Mouse (Mus musculus) right cerebral cortex, postnatal 4 days (tissue): Measurements from ENCODE around the gene Mypn.
A peak's percentile ranks its signal among the peaks of the same experiment; 100 is the strongest.

Experiments used
- DNase-seq: peaks from one replicate; pipeline ENCODE4 v3.0.0-alpha.2; 2022

Mypn gene

DNA sequence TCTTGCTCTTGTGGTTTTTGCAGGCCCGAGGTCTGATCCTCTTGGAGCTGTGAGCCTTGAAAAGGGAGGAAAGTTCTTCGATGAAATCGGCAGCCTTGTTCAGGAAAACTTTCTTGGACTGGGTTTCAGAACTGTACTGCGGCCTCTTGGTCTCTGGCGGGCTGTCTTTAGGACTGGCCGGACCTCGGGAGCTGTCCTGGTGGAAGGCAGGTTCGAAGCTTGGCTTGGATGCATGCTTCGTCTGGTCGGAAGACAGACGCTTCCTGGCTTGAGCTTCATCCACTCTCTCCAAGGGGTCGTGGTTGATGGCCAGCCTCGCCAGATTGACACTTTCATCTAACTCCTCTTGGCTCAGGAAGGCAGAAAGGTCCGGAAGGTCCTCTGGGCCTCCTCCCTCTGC lies 11.0 kb downstream of the Mypn start:
- DNase-seq, result no peak

DNA sequence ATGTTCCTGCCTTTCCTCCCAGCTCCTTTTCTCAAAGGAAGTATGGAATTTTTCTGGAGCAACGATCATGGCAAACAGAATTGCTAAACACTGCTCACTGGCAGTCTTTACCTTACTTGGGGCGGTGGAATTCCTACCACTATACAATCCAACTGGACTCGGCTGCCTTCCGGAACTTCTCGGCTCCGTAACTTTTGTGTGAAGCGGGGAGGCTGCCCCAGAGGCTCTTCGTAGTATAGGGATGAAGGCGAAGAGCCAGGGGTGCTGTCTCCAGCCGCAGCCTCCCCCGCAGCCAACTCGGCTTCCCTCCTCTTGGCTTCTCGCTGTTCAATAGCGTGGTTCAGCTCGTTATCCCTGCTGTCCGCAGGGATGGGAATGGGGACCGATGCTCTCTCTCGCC lies 11.5 kb downstream of the Mypn start:
- no peak for DNase-seq

DNA sequence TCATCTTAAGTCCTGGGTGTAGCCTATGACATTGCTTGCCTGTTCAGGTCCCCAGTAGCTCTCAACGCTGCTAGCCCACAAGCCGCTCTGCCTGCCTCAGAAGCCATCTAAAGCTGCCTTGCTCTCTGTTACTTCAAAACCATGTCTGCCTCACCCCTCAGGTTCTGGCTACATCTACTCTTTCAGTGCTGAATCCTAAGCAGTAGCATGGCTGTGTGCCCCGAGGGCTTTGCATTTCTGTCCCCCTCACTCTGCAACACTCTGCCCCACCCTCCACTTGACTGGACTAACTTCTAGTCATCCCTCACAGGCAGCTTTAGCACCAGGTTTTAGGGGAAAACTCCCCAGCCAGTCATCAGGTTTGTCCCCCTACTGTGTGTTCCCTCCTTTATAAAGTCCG lies 19.3 kb downstream of the Mypn start:
- DNase-seq, result no peak

DNA sequence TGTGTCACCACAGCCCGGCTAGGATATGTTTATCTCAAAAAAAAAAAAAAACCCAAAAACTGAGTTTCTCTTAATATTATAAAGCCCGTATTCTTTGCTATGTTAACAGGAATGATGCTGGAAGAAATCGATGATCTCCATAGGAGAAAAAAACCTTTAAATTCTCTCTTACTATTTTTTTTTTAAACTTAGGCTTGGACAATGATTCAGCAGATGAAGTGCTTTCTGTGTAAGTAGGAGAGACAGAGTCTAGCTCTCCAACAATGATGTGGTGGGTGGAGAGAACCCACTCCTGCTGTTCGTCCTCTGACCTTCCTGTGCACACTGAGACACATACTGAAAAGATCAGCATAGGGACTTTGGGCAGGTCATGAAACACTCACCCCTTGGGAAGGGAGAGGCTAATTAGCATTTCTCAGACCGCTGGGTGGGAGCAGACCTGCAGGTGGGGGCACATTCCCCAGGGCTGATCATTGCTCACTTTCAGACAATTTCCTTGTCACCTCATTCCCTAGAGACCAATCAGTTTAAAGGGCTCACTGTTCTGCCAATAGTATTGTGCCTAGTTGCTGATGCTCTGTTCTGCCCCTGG lies 21.5 kb downstream of the Mypn start:
- no peak for DNase-seq

DNA sequence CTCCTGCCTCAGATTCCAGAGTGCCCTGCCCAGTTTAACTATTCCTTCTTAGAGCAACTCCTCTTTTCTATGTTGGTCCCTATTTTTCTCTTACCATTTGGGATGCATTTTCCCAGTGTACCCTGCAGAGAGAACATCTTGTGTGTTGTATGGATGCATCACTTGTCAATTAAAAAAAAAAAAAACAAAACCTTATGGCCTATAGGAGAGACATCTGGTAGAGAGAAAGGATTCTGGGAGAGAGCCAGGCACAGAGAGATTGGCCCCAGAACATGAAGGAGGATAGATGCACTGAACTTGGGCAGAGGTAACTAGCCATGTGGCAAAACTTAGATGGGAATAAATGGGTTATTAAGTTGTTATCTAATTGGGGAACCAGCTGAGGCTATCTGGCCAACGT lies 22.6 kb downstream of the Mypn start:
- no peak for DNase-seq

DNA sequence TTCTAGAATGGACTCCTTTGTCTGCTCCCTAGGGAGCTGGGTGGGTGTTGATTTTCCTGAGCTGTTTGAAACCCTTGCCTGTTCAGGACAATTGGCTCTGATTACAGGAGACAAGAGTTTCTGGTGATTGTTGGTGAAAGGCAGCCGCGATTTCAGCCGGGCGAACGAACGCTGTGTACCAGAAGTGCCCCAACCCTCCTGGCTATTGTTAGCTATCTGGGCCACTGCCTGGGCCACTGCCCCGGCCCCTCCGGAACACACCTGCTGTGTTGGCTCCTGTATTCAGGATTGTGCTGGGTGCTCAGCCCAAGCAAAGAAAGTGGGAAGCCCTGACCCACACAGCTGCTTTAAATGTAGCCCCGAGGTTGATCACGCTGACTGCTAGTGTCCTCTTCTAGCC lies 24.2 kb downstream of the Mypn start:
- DNase-seq, result no peak

DNA sequence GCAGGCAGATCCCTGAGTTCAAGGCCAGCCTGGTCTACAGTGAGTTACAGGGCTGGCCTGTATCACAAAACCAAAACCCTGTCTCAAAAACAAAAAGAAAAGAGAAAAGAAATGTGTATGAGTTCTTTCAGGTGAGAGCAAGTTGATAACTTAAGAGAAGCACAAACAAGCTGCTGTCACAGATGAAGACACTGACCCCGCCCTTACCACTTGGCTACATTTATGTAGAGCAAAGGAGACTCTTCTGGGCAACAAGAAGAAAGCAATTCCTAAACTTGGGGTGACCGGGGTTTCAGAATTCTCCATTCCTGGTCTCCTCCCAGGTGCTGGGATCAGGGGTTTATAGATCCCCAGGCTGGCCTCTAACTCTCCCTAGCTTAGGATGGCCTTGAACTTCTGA lies 25.4 kb downstream of the Mypn start:
- no peak for DNase-seq

DNA sequence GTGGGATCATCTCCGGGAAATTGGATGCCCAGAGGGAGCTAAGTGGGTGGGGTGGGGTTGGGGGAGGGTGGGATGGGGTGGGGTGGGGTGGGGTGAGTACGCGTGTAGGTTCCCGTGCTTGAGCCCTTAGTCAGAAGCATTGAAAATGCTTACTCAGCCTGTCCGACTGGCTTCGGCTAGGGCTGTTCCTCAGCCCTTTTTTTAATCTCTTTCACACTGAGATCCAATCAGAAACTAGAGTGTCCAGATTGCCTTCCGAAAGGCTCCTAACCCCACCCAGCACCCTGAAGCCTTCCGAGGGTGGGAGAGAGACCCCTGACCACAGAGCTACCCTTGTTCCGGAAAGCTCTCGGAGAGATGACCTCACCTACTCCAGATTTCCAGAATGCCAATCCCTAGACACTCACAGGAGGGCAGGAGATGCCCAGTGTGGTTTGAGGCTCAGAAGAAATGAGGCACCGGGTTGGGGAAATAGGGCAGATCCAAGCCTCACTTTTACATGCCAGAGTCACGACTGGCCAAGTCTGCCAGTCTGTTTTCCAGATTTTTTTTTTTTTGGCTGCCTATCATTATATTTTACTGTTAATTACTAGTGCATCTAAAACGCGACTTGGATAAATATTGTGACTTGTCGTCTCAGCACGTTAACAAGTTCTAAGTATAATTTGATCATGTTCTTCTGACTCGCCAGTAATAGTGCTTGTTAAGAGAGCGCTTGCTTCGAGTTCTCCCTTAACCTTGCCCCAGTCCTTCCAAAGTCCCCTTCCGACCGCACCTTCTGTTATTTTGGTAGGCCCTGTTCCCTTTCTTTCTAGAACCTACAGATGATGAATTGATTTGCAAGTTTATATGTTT lies 26.2 kb downstream of the Mypn start:
- no peak for DNase-seq

DNA sequence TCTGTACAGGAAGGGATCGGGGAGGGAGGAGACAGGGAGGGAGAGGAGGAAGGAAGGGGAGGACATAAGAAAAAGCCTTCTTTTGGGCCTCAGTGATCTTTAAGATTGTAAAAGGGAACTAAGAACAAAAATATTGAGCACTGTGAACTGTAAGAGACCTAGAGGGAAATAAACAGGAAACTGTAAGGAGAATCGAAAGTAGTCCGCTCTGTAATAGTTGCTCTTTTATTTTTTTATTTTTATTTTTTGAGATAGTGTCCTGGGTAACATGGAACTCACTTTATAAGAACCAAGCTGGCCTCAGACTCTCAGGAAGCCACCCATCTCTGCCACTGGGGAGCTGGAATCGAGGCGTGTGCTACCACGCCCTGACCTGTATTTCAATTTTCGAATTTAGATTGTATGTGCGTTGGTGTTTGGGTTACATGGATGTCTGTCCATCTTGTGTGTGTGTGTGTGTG lies 27.3 kb downstream of the Mypn start:
- no peak for DNase-seq

DNA sequence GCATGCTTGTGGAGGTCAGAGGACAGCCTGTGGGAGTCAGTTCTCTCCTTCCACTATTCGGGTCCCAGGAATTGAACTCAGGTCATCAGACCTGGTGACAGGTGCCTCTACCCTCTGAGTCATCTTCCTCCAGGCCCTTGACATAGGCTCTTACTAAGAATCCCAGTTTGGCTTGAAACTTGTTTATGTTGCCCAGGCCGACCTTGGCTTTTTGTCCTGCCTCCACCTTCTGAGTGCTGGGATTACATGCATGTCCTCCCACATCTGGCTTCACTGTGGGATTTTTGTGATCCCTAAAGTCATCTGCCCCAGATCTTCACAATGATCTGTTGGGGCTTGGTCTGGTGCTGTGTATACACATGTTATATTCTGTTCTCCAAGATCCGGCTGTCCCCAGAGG lies 31.7 kb downstream of the Mypn start:
- DNase-seq, result no peak

DNA sequence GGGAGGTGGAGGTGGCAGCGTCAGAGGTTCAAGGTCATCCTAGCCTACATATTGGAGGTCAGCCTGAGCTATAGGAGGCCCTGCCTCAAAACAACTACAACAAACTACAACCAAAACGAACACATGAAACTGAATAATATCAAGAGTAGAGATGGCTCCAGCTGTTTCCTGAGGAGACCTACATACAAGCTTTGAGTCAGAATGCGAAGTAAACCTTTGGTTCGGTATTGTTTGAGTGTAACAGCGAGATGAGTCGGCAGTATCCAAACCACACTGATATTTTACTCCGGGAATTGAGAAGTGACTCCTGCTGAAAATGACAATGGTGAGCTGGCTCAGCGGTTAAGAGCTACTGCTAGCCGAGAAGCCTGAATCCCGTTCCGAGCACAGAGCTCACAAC lies 34.2 kb downstream of the Mypn start:
- DNase-seq, result no peak

DNA sequence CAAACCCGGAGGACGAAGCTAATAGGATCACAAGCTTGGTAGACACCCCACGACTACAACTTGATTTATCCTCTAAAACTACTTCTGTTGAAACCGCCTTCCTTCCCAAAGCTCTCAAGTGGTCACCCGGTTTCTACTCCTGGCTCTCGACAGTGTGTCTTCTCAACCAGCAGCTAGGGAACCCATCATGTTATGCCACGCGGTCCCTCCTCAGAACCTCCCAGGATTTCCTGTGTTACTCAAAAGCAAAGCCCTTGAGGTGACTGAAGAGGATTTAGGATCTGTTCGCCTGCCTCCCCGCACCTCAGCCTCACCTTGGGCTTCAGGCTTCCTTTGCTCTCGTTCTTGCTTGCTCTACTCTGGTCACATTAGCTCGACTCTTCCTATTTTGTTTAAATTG lies 35.6 kb downstream of the Mypn start:
- DNase-seq, result no peak

DNA sequence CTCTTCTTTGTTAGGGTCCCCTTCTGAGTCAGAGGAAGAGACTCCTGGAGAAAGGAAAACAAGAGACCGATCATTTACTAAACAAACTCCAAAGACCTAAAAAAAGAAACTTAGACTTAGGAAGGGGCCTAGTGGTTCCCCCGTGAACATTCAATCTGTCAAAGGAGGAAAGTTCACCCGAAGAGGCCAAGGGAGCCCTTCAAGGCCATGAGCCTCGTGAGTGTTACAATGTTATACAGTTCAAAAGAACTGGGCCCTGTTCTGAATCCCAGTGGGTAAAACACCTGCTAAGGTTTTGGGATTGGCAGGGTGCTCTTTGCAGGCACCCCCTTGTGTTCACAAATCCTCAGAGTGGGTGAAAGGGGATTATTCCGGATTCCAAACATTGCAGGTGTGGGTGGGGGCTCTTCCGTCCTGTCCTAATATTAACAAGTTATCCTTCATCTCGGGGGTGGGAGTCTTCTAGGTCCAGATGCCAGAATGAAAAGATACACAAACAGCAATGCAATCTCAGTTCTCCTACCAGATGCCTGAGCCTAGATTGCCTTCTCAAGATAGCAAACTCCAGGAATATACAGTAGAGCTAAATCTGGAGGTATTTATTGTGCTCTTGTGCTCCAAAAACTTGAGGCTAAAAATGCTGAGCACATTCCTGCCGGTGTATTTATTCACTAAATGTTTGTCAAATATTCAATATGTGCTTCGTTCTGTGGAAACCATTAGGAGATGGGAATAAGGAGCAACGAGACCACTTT lies 36.3 kb downstream of the Mypn start:
- DNase-seq, result no peak

DNA sequence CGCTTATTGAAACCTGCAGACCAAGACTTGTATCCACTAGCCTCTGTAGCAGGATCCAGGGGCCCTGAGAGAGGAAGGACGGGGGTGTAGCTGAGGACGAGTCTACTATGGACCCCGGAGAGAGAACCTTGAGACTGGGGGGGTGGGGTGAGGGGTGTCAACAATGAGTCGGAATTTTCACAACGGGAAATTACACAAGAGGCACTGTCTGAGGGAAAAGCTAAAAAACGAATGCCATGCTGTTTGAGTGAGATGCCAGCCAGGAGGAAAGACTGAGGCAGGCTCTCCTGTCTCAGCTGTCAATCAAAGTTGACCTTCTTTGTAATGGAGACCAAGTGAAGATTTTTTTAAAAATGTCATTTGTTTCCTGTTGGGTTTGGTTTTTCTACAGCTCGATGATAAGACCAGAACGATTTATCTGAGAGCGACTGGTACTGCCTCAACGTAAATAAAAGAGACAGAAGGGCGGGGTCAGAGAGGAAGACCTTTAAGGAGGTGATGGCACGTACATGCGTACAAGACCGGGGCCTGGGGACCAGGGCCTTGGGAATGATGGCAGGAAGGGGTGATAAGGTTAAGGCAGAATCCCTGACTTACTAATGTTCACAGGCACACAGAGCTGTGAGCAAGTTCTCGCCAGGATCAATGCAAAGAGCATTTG lies 37.9 kb downstream of the Mypn start:
- no peak for DNase-seq

DNA sequence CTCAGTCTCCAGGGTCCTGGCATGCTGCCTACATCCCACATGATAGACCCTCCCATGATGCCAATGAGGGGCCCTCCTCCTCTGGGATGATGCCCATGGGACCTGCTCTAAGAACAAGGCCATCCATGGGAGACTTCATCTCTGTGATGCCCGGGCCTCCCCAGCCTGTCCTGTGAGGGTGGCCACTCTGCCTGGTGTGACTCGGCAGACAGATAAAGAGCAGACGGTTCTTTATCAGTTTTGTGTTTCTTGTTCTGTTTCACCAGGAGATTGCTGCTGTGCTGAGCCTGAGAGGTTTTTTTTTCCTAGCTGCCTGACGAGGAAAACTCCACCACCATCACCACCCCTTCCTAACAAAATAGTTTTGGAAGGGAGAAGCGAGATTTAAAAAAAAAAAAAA lies 42.5 kb downstream of the Mypn start:
- DNase-seq, result no peak

DNA sequence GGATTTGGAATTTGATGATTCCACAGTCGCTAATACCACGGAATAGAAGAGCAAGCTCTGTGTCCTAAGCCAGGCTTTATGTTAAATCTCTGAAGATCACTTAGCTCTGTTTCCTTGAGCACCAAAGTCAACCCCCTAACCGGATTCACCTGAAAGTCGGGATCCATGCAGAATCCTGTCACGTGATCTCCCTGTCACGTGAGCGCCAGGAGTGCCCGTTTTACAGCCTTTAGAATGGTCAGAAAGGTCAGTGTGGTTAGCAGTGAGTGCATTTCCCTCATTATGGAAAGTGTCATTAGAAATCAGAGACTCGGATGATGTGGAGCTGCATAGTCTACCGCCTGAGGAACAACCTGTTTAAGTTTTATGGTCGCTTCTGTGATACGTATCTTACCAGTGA lies 43.1 kb downstream of the Mypn start:
- no peak for DNase-seq

DNA sequence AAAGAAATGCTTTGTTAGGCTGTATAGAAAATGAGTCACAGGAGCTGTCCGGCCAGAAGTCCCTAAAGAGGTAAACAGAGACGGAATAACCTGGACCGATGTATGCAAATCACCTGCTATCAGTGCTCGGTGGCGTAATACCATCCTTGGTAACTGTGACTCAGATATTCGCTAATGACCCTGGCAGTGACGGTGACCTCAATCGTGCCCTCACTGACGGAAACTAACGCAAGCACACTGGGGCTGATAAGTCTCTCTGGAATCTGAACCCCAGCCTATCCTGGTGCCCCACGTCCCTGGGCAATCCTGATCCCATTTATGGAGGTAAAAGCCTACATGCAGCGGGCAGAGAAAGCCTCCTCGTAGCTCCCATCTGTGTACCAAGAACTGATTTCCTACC lies 45.6 kb downstream of the Mypn start:
- no peak for DNase-seq

DNA sequence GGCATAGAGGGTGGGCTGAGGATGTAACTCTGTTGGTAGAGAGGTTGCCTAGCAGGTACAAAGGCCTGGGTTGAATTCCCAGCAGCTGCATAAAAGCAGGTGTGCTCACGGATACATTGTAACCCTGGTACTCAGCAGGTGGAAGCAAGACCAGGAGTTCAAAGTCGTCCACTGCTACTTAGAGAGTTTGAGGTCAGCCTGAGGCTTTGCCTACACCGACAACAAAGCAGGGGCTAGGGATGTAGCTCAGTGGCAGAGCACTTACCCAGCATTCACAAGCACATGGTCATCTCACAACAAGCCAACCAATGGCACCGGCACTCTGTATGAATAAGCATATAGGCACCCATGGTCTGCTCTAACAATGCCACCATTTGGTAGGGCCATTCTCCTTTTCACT lies 46.3 kb downstream of the Mypn start:
- DNase-seq, result no peak

DNA sequence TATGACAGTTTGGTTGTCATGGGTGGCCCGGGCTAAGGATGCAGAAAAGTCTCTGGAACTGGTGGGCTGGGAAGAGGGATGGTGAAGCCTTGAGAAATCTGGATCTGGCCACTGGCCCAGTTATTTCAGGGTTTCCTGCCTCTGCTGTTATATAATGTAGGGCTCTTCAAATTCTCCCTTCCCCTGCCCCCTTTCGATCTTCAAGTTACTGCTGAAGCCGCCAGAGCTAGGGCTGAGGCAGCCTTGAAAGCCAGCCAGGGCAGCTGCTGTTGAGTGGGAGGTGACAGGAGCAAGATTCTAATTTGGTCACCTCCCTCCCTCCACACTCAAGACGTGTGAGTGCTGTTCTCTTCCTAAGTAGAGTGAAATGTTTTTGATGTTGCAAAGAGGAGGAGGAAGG lies 46.8 kb downstream of the Mypn start:
- peak; percentile 37 for DNase-seq

DNA sequence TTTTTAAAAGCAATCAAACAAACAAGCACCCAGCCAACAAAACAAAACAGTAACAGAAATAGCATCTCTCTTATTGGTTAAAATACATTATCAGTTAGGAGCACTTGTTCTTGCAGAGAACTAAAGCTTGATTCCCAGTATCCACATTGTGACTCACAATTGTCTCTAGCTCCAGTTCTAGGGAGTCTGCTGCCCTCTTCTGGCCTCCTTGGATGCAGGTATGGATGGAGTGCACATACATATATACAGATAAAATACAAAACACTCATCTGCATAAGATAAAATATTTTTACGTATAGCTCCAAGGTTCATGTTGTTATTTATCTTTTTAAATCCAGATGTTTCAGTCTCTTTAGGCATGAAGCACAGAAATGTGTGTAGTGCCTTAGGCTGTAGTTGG lies 47.4 kb downstream of the Mypn start:
- DNase-seq, result no peak

DNA sequence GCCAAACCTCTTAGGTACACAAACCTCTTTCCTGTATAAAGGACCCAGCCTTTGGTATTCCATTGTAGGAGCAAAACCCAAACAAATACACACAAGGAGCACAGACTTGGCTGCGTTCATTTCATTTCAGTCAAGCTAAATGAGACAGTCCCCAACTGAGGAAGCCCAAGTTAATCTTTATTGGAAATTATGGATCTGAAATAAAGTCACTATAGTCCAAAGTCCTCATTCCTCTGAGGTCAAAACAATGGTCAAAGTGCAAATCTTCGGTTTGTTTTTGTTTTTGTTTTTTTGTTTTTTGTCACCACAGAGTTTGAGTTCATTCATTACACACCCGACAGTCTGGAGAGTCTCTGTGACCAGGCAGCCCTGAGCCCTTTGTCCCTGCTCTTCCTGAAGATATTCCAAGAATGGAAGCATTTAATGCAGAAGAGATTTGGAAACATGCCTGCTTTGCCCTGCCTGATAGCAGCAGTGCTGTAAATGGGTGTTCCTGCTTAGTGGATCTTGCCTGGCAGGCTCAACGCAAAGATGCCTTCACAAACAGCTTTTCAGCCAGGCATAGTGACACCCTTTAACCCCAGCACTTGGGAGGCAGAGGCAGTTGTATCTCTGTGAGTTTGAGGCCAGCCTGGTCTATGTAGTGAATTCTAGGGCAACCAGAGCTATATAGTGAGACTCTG lies 47.9 kb downstream of the Mypn start:
- DNase-seq, result no peak

DNA sequence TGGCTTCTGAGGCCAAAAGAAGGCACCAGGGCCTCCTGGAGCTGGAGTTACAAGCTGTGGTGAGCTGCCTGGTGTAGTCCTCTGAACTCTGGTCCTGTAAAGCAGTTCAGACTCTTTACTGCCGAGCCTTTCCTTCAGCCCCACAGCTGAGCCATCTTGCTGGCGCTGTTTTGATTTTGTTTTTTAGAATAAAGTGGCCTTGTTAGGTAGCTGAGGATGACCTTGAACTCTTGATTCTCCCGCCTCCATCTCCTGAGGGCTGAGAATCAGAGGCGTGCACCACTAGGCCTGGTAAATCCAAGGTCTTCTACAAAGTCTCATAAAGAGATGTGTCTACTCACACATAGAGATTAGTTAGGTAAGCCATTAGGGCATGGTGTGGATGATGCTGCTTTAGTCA lies 49.0 kb downstream of the Mypn start:
- no peak for DNase-seq

DNA sequence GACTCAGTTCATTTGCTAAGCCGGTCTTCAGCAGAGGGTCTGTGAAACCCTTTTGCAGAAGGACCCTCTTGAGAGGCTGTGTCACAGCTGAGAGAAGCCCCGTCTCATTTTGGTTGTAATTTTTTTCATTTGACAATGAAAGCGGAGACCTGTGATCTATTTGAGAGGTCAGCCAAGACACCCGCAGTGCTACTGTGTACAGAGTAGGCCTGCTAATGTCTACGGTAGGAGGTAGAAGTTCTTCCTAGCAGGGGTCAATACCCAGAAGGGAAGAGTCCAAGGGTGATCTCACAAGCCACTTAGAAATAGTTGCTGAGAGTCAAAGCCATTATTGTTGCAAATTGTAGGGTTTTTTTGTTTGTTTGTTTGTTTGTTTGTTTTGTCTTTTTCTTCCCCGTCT lies 49.5 kb downstream of the Mypn start:
- DNase-seq, result no peak
